Mouse (Mus musculus) midbrain, postnatal 0 days (tissue): ENCODE measurements around the gene Gm20388. TPM values are rescaled to one million over a fixed set of nuclear protein-coding genes. Genes with fewer than 3 reads are reported as not detected.

ENCODE experiments used
- ATAC-seq: fragments of 200-750 bp; cut with Nextera tagmentation; 2 replicates; pipeline ENCODE4 v1.8.0; 2017; ENCODE audit warnings: moderate number of reproducible peaks, mild to moderate bottlenecking, moderate TSS enrichment, moderate library complexity; ENCODE audit not compliant: low FRiP score
- DNase-seq: peaks from one replicate; pipeline ENCODE4 v3.0.0-alpha.2; 2015; ENCODE audit warnings: low spot score
- H3K27ac ChIP-seq: fragments of 300-500 bp; sonication (generic); 2 replicates; pipeline ENCODE4 v1.5.1; 2014; ENCODE audit warnings: low read depth, mild to moderate bottlenecking, low read length, mixed read lengths
- H3K27me3 ChIP-seq: fragments of 300-500 bp; sonication (generic); 2 replicates; pipeline ENCODE4 v1.6.1; 2014; ENCODE audit warnings: low read length, control low read depth, mixed read lengths; ENCODE audit not compliant: insufficient read depth
- H3K36me3 ChIP-seq: fragments of 300-500 bp; sonication (generic); 2 replicates; pipeline ENCODE4 v1.6.1; 2014; ENCODE audit warnings: low read length, control low read depth, mixed read lengths; ENCODE audit not compliant: insufficient read depth
- H3K4me1 ChIP-seq: fragments of 300-500 bp; sonication (generic); 2 replicates; pipeline ENCODE4 v1.6.1; 2014; ENCODE audit warnings: mild to moderate bottlenecking, control low read depth, antibody characterized with exemption, low read length, mixed read lengths; ENCODE audit not compliant: insufficient read depth
- H3K4me2 ChIP-seq: fragments of 300-500 bp; sonication (generic); 2 replicates; pipeline ENCODE4 v1.6.1; 2014; ENCODE audit warnings: low read depth, mild to moderate bottlenecking, low read length, mixed read lengths; ENCODE audit not compliant: poor library complexity, severe bottlenecking
- H3K4me3 ChIP-seq: fragments of 300-500 bp; sonication (generic); 2 replicates; pipeline ENCODE4 v1.5.1; 2014; ENCODE audit warnings: low read depth, mild to moderate bottlenecking, low read length, moderate library complexity
- H3K9ac ChIP-seq: fragments of 300-500 bp; sonication (generic); replicated peaks from 2 replicates; pipeline ENCODE4 v1.6.1; 2014; ENCODE audit warnings: mild to moderate bottlenecking, low read length, moderate library complexity, mixed read lengths; ENCODE audit not compliant: poor library complexity, severe bottlenecking
- H3K9me3 ChIP-seq: fragments of 300-500 bp; sonication (generic); 2 replicates; pipeline ENCODE4 v1.6.1; 2016; ENCODE audit warnings: low read length, control low read depth
- CTCF ChIP-seq: IDR thresholded peaks from 2 replicates; pipeline ENCODE4 v1.5.1; 2016; ENCODE audit warnings: antibody characterized with exemption, mild to moderate bottlenecking
- WGBS: fragments of 180-500 bp; shearing (Covaris S2); extraction: QIAGEN DNeasy Blood & Tissue Kit; methylation state at CpG from one replicate; pipeline ENCODE4 v1.1.7; 2014; 5-methylcytosine and 5-hydroxymethylcytosine counted together
- polyA plus RNA-seq: library from polyadenylated mRNA; unstranded; fragments of >200 nt; fragmentation: Nextera tagmentation; extraction: Ambion mirVana; gene quantifications from 2 replicates; pipeline ENCODE4 v1.2.1, GENCODE M21; 2015
- total RNA-seq: library from RNA; depleted of rRNA; stranded (reverse); fragments of >200 nt; gene quantifications from 2 replicates; pipeline ENCODE4 v1.2.3, GENCODE M21; 2014

Gene Gm20388
- total and polyA plus RNA-seq, 2 experiments from 2014 or later: 74.2 TPM; not detected in 1

DNA sequence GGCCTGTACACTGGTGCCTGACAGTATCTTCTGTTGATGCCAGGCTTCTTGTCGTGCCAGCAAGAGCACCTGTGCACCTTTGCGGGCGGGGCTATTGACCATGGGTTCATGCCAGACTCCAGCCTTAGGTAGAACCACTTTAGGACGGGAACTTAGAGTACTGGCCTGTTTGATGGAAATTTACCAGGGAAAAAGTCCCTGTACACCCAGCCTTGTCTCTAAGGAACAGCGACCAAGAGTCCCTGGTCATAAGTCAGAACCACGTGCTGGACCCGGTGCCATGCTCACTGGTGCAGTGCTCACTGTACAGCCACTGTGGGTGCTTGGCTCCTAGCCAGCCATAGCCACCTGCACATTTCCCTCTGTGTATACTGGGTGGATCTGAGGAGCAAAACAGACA, 3478.4 kb downstream of the Gm20388 start:
- Histone ChIP-seq H3K36me3 (peaks cover 88% of the 10 kb centered on the region), H3K9me3 (no peaks in the 10 kb centered on the region), H3K9ac (no peak overlapping the region), H3K4me2 (no peak overlapping the region), H3K4me1 (no peaks in the 10 kb centered on the region), H3K27ac (no peak overlapping the region), H3K27me3 (no peaks in the 10 kb centered on the region), H3K4me3 (no peak overlapping the region)
- 0 out of 2 replicates have a peak, but pooled peaks have one; percentile 31 for ATAC-seq
- WGBS: 94% methylated on average over 7 of the region's 7 CpGs
- no peak for TF ChIP-seq CTCF
- DNase-seq: no peak

- no peak for ATAC-seq
- no peak overlapping the region for H3K27ac ChIP-seq
- H3K9ac ChIP-seq: no peak overlapping the region
- H3K4me3 ChIP-seq: no peak overlapping the region
- no peaks in the 10 kb centered on the region for H3K4me1 ChIP-seq
- peaks cover 90% of the 10 kb centered on the region for H3K36me3 ChIP-seq
- H3K4me2 ChIP-seq: no peak overlapping the region
- no peak for DNase-seq
- H3K9me3 ChIP-seq: no peaks in the 10 kb centered on the region
- no peaks in the 10 kb centered on the region for H3K27me3 ChIP-seq
- no peak for TF ChIP-seq CTCF
- WGBS: 95% methylated on average over 13 of the region's 13 CpGs
Observed at GRCm38 (mm10) chr8:123398308-123398707, 3487.7 kb downstream of the Gm20388 start.

DNA sequence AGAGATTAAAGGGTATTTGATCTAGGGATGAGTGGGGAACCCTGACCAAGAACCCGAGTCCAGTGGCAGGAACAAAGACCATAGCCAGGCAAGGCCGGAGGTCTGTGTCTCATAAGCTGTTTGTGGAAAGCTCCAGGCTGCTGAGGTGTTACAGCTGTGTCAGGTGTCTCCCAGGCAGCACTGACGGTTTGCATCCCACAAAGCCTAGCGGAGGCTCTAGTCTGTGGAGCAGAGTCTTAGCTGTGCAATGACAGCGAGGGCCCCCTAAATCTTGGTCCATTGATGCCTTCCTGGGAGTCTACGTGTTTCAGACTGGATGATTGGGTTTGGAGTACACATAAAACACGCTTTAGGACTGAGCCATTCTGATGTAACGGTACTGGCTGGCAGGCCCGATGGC, 3491.3 kb downstream of the Gm20388 start:
- ATAC-seq (no peak), DNase-seq (no peak)
- Histone ChIP-seq H3K27me3 (no peaks in the 10 kb centered on the region), H3K9me3 (no peaks in the 10 kb centered on the region), H3K27ac (no peak overlapping the region), H3K4me3 (no peak overlapping the region), H3K36me3 (peaks cover 59% of the 10 kb centered on the region), H3K4me2 (no peak overlapping the region), H3K9ac (no peak overlapping the region), H3K4me1 (no peaks in the 10 kb centered on the region; the same call in 1 of the 2 replicates)
- TF ChIP-seq CTCF: no peak
- WGBS: 90% methylated on average over 9 of the region's 9 CpGs

- Histone ChIP-seq H3K27ac (no peak overlapping the region), H3K4me3 (no peak overlapping the region), H3K36me3 (peaks cover 51% of the 10 kb centered on the region), H3K27me3 (no peaks in the 10 kb centered on the region), H3K4me2 (no peak overlapping the region), H3K9ac (no peak overlapping the region), H3K9me3 (no peaks in the 10 kb centered on the region), H3K4me1 (no peaks in the 10 kb centered on the region; the same call in 1 of the 2 replicates)
- WGBS: 97% methylated on average over 9 of the region's 9 CpGs
- no peak for ATAC-seq
- TF ChIP-seq CTCF: no peak
- DNase-seq: no peak
Observed at GRCm38 (mm10) chr8:123402730-123403326, 3492.2 kb downstream of the Gm20388 start.

DNA sequence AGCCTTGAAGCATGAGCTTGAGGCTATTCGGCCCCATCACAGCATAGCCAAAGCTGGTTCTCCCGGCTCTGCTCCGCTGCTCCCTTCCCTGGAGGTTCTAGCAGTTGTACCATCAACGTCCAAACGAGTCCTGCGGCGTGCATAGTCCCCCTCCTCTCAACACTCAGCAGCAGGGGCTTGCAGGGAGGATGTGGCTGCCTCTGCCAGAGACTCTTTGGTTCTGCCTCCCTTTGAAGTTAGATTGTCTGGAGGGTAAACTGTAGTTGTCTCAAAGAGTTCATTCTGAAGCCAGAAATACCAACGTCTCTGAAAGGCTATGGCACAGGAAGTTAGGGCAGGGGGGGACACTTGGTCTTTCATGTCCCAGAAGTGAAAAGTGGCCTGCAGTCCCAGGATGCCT, 3493.9 kb downstream of the Gm20388 start:
- TF ChIP-seq CTCF: no peak
- no peak overlapping the region for H3K27ac ChIP-seq
- no peak overlapping the region for H3K9ac ChIP-seq
- H3K9me3 ChIP-seq: no peaks in the 10 kb centered on the region
- DNase-seq: no peak
- ATAC-seq: no peak
- WGBS: 26% methylated on average over 8 of the region's 8 CpGs
- peaks cover 9% of the 10 kb centered on the region for H3K4me1 ChIP-seq
- H3K27me3 ChIP-seq: no peaks in the 10 kb centered on the region
- H3K4me2 ChIP-seq: no peak overlapping the region
- no peak overlapping the region for H3K4me3 ChIP-seq
- H3K36me3 ChIP-seq: peaks cover 34% of the 10 kb centered on the region

- ATAC-seq: 0 out of 2 replicates have a peak, but pooled peaks have one; percentile 1
- DNase-seq: peak; percentile 75
- no peaks in the 10 kb centered on the region for H3K9me3 ChIP-seq
- no peak within 1 kb of the TSS for H3K4me3 ChIP-seq
- no peak within 1 kb of the TSS for H3K27ac ChIP-seq
- no peaks in the 10 kb centered on the region for H3K27me3 ChIP-seq
- no peak within 1 kb of the TSS for H3K9ac ChIP-seq
- peaks cover 13% of the 10 kb centered on the region for H3K36me3 ChIP-seq
- H3K4me2 ChIP-seq: peak within 1 kb of the TSS; percentile 12; the same call in 1 of the 2 replicates
- WGBS: 0% methylated on average over 4 of the region's 4 CpGs
- H3K4me1 ChIP-seq: peaks cover 14% of the 10 kb centered on the region
- TF ChIP-seq CTCF: peak; percentile 87
Observed at GRCm38 (mm10) chr8:123406786-123407185, 3496.1 kb downstream of the Gm20388 start, which contains the start of gene Mc1r. TSS of gene Mc1r (plus strand) at chr8:123407107.
